Mouse (Mus musculus): ENCODE measurements around the gene Limch1. TPM values are rescaled to one million over a fixed set of nuclear protein-coding genes. Genes with fewer than 3 reads are reported as not detected.

Gene Limch1
- polyA plus RNA-seq, 2 experiments: 0.54 to 1.2 TPM

DNA sequence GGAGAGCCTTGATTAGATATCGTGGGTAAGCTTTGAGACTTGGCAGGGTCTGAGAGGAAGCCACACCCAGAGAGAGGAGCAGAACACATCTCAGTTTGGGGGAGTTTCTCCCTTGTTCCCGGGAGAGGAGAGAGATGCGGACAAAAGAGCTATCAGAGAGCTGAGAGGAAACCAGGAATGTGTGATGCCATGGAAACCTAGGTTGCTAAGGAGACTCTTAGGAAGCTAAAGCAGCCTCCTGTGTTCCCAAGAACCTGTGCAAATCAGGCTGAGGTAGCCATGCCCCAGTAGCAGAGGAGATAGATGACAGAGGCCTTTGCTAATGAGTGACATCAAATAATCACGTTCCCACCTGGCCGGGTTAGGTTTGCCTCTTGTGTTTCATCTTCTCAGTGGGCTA lies 119.6 kb downstream of the Limch1 start:
- H3K9ac ChIP-seq (replicated peaks): no peak overlapping the region
- no peaks in the 10 kb centered on the region for H3K36me3 ChIP-seq (replicated peaks; ENCODE audit: control insufficient read depth, insufficient read depth, low read depth)
- no peak overlapping the region for H3K4me3 ChIP-seq (ENCODE audit: insufficient read depth in 1 of 2, low read depth in 2 of 2, low read length in 2 of 2)
- H3K4me1 ChIP-seq (replicated peaks; ENCODE audit: control insufficient read depth in 2 of 2, insufficient read depth in 2 of 2, low read length in 1 of 2): no peaks in the 10 kb centered on the region
- H3K9me3 ChIP-seq (ENCODE audit: control insufficient read depth, low read length): no peaks in the 10 kb centered on the region
- TF ChIP-seq CTCF (IDR thresholded peaks at IDR 0.05; ENCODE audit: low read depth) (no peak), EP300 (IDR thresholded peaks at IDR 0.05; ENCODE audit: low read depth) (no peak)
- DNase-seq (ENCODE audit: low read depth in 3 of 3, low spot score in 3 of 3) (no peak), ATAC-seq (ENCODE audit: insufficient read depth) (no peak)
- H3K27ac ChIP-seq: no peak overlapping the region
- 49% methylated on average over 5 of the region's 5 CpGs for WGBS (ENCODE audit: insufficient replicate concordance)
- H3K27me3 ChIP-seq (ENCODE audit: control insufficient read depth, insufficient read depth, low read length): no peaks in the 10 kb centered on the region
- no peak overlapping the region for H3K4me2 ChIP-seq (ENCODE audit: low read depth)

DNA sequence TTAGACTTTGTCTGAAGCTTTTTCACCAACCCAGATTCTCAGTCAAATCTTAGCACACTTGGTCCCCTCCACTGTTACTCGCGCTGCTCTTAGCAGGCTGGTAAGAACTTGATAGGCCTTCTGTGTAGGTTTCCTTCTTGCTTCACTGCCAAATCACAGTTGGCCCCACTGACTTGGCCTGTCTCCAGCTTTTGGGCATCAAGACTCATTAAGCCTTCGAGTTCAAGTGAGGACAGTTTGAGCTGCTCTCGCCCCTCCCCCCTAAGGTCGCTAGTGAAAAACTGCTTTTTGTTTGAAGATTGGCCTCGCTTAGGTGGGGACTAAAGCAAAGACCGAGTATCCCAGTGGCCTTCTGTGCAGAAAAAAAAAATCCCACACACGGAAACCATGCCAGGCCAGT lies 120.4 kb downstream of the Limch1 start:
- Histone ChIP-seq H3K9me3 (ENCODE audit: control insufficient read depth, low read length) (no peaks in the 10 kb centered on the region), H3K4me2 (ENCODE audit: low read depth) (no peak overlapping the region), H3K27ac (no peak overlapping the region), H3K27me3 (ENCODE audit: control insufficient read depth, insufficient read depth, low read length) (no peaks in the 10 kb centered on the region), H3K36me3 (replicated peaks; ENCODE audit: control insufficient read depth, insufficient read depth, low read depth) (no peaks in the 10 kb centered on the region), H3K4me3 (ENCODE audit: insufficient read depth in 1 of 2, low read depth in 2 of 2, low read length in 2 of 2) (no peak overlapping the region), H3K4me1 (replicated peaks; ENCODE audit: control insufficient read depth in 2 of 2, insufficient read depth in 2 of 2, low read length in 1 of 2) (no peaks in the 10 kb centered on the region), H3K9ac (replicated peaks) (no peak overlapping the region)
- WGBS (ENCODE audit: insufficient replicate concordance): 73% methylated on average over 8 of the region's 8 CpGs
- TF ChIP-seq EP300 (IDR thresholded peaks at IDR 0.05; ENCODE audit: low read depth): no peak
- no peak for TF ChIP-seq CTCF (IDR thresholded peaks at IDR 0.05; ENCODE audit: low read depth)
- ATAC-seq (ENCODE audit: insufficient read depth): no peak
- DNase-seq (ENCODE audit: low read depth in 3 of 3, low spot score in 3 of 3): no peak

DNA sequence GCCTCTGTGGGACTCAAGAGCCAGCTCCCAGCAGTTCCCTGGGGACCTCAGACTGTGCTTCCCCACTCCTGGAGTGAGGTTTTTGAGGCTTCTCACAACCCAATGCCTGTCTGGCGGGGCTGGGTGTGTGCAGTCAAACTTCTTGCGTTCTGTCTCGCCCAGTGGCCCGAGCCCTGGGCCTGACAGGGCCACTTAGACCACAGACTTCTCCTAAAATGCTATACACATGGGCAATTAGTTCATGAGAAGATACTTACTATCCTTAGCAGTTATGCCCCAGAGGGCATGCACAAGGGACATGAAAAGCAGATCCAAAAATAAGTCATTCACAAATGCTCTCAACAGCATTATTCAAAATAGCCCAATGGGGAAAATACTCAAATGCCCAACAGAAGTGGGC lies 123.9 kb downstream of the Limch1 start:
- H3K9me3 ChIP-seq (ENCODE audit: control insufficient read depth, low read length): no peaks in the 10 kb centered on the region
- H3K4me3 ChIP-seq (ENCODE audit: insufficient read depth in 1 of 2, low read depth in 2 of 2, low read length in 2 of 2): no peak overlapping the region
- 66% methylated on average over 4 of the region's 4 CpGs for WGBS (ENCODE audit: insufficient replicate concordance)
- H3K36me3 ChIP-seq (replicated peaks; ENCODE audit: control insufficient read depth, insufficient read depth, low read depth): no peaks in the 10 kb centered on the region
- no peak overlapping the region for H3K4me2 ChIP-seq (ENCODE audit: low read depth)
- no peak for TF ChIP-seq EP300 (IDR thresholded peaks at IDR 0.05; ENCODE audit: low read depth)
- TF ChIP-seq CTCF (IDR thresholded peaks at IDR 0.05; ENCODE audit: low read depth): no peak
- ATAC-seq (ENCODE audit: insufficient read depth) (no peak), DNase-seq (ENCODE audit: low read depth in 3 of 3, low spot score in 3 of 3) (no peak)
- no peaks in the 10 kb centered on the region for H3K4me1 ChIP-seq (replicated peaks; ENCODE audit: control insufficient read depth in 2 of 2, insufficient read depth in 2 of 2, low read length in 1 of 2)
- H3K9ac ChIP-seq (replicated peaks): no peak overlapping the region
- no peak overlapping the region for H3K27ac ChIP-seq
- no peaks in the 10 kb centered on the region for H3K27me3 ChIP-seq (ENCODE audit: control insufficient read depth, insufficient read depth, low read length)

DNA sequence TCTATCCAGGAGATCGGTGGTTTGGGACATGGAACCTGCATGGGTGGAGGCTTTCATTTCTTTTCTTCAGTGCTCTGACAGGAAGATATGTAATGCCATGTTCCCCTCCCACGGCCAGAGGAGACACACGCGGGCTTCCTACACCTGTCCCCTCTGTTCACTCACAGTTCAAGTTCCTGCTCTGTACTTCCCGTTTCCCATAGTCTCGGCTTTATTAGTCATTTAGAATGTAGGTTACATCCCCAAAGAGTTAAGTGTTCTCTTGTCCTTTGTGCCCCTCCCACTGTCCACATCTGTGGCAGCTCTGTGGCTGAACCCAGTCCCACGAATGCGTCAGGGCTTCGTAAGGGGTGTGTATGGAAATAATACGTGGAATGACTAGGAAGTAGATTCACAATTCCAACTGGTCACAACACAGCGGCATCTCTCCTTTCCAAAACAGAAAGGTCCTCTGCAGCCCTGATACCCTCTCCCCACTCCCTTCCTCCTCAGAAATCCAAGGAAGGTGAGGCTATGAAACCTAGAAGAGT lies 126.0 kb downstream of the Limch1 start:
- TF ChIP-seq EP300 (IDR thresholded peaks at IDR 0.05; ENCODE audit: low read depth): no peak
- TF ChIP-seq CTCF (IDR thresholded peaks at IDR 0.05; ENCODE audit: low read depth): no peak
- H3K27me3 ChIP-seq (ENCODE audit: control insufficient read depth, insufficient read depth, low read length): no peaks in the 10 kb centered on the region
- no peak for ATAC-seq (ENCODE audit: insufficient read depth)
- WGBS (ENCODE audit: insufficient replicate concordance): 44% methylated on average over 11 of the region's 11 CpGs
- no peak overlapping the region for H3K4me3 ChIP-seq (ENCODE audit: insufficient read depth in 1 of 2, low read depth in 2 of 2, low read length in 2 of 2)
- no peak overlapping the region for H3K27ac ChIP-seq
- H3K4me1 ChIP-seq (replicated peaks; ENCODE audit: control insufficient read depth in 2 of 2, insufficient read depth in 2 of 2, low read length in 1 of 2): no peaks in the 10 kb centered on the region
- no peaks in the 10 kb centered on the region for H3K36me3 ChIP-seq (replicated peaks; ENCODE audit: control insufficient read depth, insufficient read depth, low read depth)
- no peaks in the 10 kb centered on the region for H3K9me3 ChIP-seq (ENCODE audit: control insufficient read depth, low read length)
- no peak overlapping the region for H3K9ac ChIP-seq (replicated peaks)
- DNase-seq (ENCODE audit: low read depth in 3 of 3, low spot score in 3 of 3): no peak
- H3K4me2 ChIP-seq (ENCODE audit: low read depth): no peak overlapping the region

DNA sequence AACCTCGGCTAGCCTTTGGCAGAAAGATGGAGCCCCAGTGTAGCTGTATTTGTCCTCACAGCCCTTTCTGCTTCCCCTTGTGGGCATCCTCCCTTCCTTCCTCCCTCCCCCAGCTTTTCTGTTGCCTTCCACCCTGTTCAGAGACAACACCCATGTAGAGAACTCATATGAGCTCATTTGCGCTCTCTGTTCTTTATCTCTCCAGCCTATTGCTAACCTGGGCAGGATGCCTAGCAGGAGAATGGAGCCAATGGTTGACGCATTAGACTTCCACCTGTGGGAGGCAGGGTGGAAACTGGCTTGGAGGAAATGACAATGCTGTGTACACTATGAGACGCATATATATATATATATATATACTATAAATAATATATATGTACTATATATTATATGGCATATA lies 126.4 kb downstream of the Limch1 start:
- TF ChIP-seq CTCF (IDR thresholded peaks at IDR 0.05; ENCODE audit: low read depth) (no peak), EP300 (IDR thresholded peaks at IDR 0.05; ENCODE audit: low read depth) (no peak)
- no peak overlapping the region for H3K9ac ChIP-seq (replicated peaks)
- no peaks in the 10 kb centered on the region for H3K27me3 ChIP-seq (ENCODE audit: control insufficient read depth, insufficient read depth, low read length)
- H3K4me3 ChIP-seq (ENCODE audit: insufficient read depth in 1 of 2, low read depth in 2 of 2, low read length in 2 of 2): no peak overlapping the region
- H3K9me3 ChIP-seq (ENCODE audit: control insufficient read depth, low read length): no peaks in the 10 kb centered on the region
- ATAC-seq (ENCODE audit: insufficient read depth): no peak
- 58% methylated on average over 4 of the region's 4 CpGs for WGBS (ENCODE audit: insufficient replicate concordance)
- no peak overlapping the region for H3K4me2 ChIP-seq (ENCODE audit: low read depth)
- DNase-seq (ENCODE audit: low read depth in 3 of 3, low spot score in 3 of 3): no peak
- no peaks in the 10 kb centered on the region for H3K36me3 ChIP-seq (replicated peaks; ENCODE audit: control insufficient read depth, insufficient read depth, low read depth)
- no peaks in the 10 kb centered on the region for H3K4me1 ChIP-seq (replicated peaks; ENCODE audit: control insufficient read depth in 2 of 2, insufficient read depth in 2 of 2, low read length in 1 of 2)
- H3K27ac ChIP-seq: no peak overlapping the region

All from liver, embryonic 14.5 days (tissue).